Mouse (Mus musculus) stomach, postnatal 0 days (tissue): ENCODE data around the gene Hectd4.

Source experiments
- CTCF ChIP-seq: IDR thresholded peaks from 2 replicates; pipeline ENCODE4 v1.5.1; 2016; ENCODE audit warnings: antibody characterized with exemption, low read depth, mild to moderate bottlenecking, moderate library complexity
- EP300 ChIP-seq: optimal IDR thresholded peaks from 2 replicates; pipeline ENCODE3; 2016; ENCODE audit warnings: antibody characterized with exemption

DNA sequence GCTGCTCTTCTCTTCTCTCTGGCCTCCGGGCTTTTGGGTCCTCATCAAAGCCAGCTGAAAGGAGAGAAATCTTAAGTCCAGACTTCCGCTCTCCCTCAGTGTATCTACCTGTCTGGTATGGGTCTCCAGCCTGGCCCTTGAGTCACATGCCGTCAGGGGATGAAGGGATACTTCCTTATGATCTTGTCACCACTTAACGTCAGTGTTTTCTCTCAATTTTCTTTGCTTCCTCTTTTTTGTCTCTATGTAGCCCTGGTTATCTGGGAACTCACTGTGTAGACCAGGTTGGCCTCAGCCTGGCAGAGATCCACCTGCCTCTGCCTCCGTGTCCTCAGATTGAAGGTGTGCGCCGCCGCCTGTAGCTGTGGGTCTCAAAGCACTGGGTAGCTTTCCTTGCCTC lies 124.0 kb downstream of the Hectd4 start:
- TF ChIP-seq CTCF: no peak
- no peak for TF ChIP-seq EP300
